Mouse (Mus musculus): ENCODE data around the gene Akr1c20. TPM values are rescaled to one million over a fixed set of nuclear protein-coding genes. Genes with fewer than 3 reads are reported as not detected.

The Akr1c20 gene
- not detected for polyA plus RNA-seq (2015; fragmentation: Illumina TruSeq; extraction: RNeasy Lipid Tissue Mini Kit (QIAGEN cat#74804); ENCODE audit: insufficient read depth, low replicate concordance)

DNA sequence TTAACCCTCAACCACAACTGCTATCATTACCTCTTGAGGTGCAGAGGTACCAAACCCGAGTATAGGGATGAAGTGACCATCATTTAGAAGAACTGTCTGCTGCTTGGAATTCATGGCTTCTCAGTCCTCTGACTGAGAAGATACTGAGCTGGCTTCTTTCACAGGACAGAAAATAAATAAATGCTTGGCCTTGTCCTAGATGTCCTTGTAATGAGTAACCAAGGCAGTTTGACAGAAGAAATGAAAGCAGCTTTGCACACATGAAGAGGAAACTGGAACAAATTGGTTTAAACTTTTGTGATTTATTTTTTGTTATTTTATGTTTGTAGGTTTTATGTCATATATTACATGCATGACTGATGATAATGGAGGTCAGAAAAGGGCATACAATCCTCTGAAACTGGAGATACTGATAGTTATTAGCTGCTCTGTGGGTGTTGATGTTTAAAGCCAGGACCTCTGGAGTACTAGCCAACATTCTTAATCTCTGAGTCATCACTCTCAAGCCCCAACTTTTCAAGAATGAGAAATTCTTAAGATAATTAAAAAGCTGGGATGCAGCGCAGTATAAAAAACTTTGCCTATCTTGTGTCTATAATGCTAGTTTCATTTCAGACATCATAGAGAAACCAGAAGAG, at the start of gene Akr1c20:
TSS of gene Akr1c20 (minus strand) at position 145 of the 638 bp plus-strand sequence.

Other genes with a start within 250 kb of the Akr1c20 start
- 6.1 TPM for gene Akr1c12, start 243.9 kb downstream of the Akr1c20 start, polyA plus RNA-seq (2015; fragmentation: Illumina TruSeq; extraction: RNeasy Lipid Tissue Mini Kit (QIAGEN cat#74804); ENCODE audit: insufficient read depth, low replicate concordance)
- gene Akr1c6, start 89.0 kb downstream of the Akr1c20 start, polyA plus RNA-seq (2015; fragmentation: Illumina TruSeq; extraction: RNeasy Lipid Tissue Mini Kit (QIAGEN cat#74804); ENCODE audit: insufficient read depth, low replicate concordance) = not detected
- gene Akr1c21, start 50.7 kb upstream of the Akr1c20 start, polyA plus RNA-seq (2015; fragmentation: Illumina TruSeq; extraction: RNeasy Lipid Tissue Mini Kit (QIAGEN cat#74804); ENCODE audit: insufficient read depth, low replicate concordance) = not detected
- gene Akr1e1, start 85.8 kb upstream of the Akr1c20 start, polyA plus RNA-seq (2015; fragmentation: Illumina TruSeq; extraction: RNeasy Lipid Tissue Mini Kit (QIAGEN cat#74804); ENCODE audit: insufficient read depth, low replicate concordance) = 9.7 TPM